Mouse (Mus musculus) gastrocnemius, postnatal 14 days (tissue): ENCODE data around the gene Park7. TPM values are rescaled to one million over a fixed set of nuclear protein-coding genes. Genes with fewer than 3 reads are reported as not detected.
"Not testable (repeated sequence)": the region's sequence is repeated elsewhere in the genome, so short reads cannot be mapped to it uniquely, and the experiment has no call there.

Experiments
- DNase-seq: peaks from one replicate; pipeline ENCODE4 v3.0.0; 2021; ENCODE audit warnings: mixed read lengths
- intact Hi-C: fragments of 180-260 bp; cut with DNase I; formaldehyde crosslinking; loops from one replicate; pipeline ENCODE4 v1.15.1; 2025; ENCODE audit warnings: low total_unique reads
- total RNA-seq, 2 experiments: library from RNA; stranded (reverse); gene quantifications; 2 replicates each; pipeline ENCODE4 v1.2.3; 2021

The Park7 gene
- total RNA-seq, 2 experiments from 2014 or later = 642 to 667 TPM

- intact Hi-C loops = no loop called here
- no peak for DNase-seq
Observed at GRCm38 (mm10) chr4:150888492-150888891, 25.7 kb downstream of the Park7 start.

GRCm38 (mm10) chr4:150887903-150888302 lies 26.3 kb downstream of the Park7 start:
- intact Hi-C loops = no loop called here
- DNase-seq = no peak

DNA sequence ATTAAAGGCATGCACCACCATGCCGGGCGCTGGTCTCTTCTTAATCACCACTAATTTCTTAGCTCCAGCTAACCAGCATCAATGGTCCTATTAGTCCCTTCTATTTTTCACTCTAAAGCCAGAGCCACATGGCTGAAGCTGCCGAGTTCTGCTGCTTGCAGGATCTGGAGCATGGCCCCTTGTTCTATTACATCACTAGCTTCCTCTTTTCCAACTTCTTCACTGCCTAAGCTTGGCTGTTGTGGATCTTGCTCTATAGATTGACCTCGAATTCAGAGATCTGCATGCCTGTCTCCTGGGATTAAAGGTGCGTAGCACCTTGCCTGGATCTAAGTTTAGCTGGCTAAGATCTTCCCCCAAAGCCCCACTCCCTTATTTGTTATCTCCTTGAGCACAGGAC lies 31.6 kb downstream of the Park7 start:
- no peak for DNase-seq
- intact Hi-C loops = no loop called here

DNA sequence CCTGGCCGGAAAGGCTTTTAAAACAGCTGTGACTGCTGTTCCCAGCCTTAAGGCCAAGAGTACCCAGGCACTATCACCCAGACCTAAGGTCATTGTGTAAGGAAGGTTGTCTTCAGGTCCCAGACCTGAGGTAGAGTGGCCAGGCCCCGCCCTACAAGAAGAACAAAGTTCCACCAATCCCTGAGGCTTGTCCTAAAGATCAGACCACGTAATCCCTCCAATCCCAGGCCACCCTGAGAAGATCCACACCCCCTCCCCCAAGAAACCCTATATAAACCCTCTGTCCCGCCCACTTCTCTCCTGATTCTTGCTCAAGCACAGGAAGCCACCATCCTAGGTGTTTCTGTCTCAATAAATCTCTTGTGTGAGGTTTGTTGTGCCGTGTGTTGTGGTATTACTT lies 33.9 kb downstream of the Park7 start:
- no peak for DNase-seq
- intact Hi-C loops = no loop called here

DNA sequence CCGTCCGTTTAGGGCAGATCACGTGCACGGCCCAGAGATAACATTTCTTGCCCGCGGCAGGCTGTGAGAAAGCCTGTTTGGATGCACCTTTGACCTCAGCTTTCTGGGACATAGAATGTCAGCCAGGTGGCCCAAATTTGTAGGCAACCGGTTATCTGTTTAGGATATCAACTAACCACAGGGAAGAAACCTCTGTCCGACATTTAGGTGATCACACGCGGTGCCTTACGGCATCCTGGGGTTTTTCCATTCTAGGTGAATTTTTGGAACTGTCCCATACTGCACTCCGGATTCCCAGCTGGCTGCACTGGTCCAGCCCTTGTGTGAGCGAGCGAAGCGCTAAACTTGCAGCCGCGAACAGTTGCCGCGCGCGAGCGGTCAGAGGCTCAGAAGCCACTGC lies 34.6 kb downstream of the Park7 start:
- DNase-seq = no peak
- intact Hi-C loops = no loop called here

GRCm38 (mm10) chr4:150875393-150875792 lies 38.8 kb downstream of the Park7 start:
- DNase-seq = no peak
- intact Hi-C loops = no loop called here

DNA sequence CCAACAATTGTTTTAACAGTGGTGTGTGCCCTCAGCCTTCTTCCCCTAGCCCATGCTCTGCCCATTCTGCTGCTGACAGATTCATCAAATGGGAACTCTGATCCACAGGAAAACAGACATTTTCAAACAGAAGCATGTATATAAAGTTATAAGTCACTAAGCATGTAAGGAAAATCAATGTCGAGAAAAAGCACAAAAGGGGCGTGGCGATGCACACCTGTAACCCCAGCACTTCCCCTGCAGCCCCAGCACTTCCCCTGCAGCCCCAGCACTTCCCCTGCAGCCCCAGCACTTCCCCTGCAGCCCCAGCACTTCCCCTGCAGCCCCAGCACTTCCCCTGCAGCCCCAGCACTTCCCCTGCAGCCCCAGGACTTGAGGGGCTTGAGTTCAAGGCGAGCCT lies 39.8 kb downstream of the Park7 start:
- DNase-seq, intact Hi-C loops: not testable (repeated sequence)

- DNase-seq = no peak
- intact Hi-C loops = no loop called here
Observed at GRCm38 (mm10) chr4:150872681-150873080, 41.6 kb downstream of the Park7 start.

- peak; percentile 65 for DNase-seq
- intact Hi-C loops = no loop called here
Observed at GRCm38 (mm10) chr4:150872139-150872651, 42.0 kb downstream of the Park7 start.

DNA sequence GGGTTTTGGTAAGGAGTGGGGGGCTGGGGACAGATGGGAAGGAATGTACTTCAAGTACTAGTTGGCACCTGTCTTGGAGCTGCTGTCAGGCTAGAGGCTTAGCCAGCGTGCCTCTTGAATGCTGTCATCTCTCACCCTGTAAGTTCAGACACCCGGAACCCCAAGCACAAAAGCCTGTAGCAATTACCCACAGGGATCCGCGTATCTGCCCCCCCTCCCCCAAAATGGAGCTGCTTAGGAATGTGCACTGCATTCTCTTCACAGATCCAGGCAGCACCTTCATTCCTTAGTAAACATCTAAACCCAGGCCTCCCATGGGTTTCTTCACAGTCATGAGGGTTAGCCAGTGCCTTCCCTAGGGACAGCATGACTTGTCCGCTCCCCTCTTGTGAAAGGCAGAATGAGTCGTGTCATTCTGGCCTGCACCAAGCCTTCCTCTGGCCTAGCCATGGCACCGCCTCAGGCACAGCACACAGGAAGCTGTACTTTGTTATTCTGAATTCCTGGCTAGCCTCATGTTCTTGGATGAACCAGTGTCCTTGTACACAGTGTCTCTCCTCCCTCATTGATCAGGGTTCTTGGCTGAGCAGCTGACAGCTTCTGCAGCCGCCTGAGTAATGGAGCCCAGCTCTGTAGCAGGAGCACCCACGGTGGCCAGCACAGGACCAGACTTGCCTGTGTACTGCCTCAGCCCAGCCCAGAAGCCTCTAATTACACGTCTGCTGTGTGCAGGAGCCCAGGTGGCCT lies 42.7 kb downstream of the Park7 start:
- intact Hi-C loops = no loop called here
- DNase-seq = peak; percentile 57

GRCm38 (mm10) chr4:150870963-150871391 lies 43.3 kb downstream of the Park7 start:
- no peak for DNase-seq
- intact Hi-C loops = no loop called here

DNA sequence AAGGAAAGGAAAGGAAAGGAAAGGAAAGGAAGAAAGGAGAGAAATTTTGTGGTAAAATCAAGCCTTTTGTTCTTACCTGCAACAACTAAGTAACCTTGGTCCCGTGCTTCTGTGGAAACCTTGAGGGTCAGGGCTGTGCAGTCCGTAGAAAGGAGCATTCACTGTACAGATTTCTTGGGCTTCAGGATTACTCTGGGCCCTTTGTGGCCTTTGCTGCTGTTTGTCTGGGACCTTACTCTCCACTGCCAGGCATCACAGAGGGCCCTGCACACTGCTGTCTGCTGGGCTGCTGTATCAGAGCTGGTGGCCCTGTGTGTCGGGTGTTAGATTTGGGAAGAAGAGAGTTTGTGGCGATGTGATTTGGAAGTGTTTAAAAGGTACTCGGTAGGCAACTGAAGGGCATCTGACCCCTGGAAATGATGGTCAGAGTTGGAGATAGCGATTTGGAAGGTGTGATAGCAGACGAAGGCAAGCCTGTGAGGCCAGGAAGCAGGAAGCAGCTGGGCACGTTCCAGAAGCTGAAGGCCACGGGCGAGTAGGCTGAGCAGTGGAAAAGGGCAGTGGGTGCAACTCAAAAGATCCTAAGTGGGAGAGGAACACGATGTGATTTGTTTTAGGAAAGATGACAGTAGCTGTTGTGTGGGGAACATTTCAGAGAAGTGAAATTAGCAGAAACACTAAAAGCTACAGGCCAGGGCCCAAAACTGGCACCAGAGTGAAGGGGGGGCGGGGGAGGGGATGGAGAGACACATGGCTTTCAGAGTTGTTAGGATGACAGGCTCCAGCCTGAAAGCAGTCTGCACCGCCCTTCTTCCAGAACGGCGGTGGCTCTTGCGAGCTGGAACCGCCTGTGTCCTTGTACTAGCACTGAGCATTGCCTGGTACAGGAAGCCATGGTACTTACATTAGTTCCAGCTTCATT lies 44.7 kb downstream of the Park7 start:
- intact Hi-C loops = no loop called here
- DNase-seq = no peak

DNA sequence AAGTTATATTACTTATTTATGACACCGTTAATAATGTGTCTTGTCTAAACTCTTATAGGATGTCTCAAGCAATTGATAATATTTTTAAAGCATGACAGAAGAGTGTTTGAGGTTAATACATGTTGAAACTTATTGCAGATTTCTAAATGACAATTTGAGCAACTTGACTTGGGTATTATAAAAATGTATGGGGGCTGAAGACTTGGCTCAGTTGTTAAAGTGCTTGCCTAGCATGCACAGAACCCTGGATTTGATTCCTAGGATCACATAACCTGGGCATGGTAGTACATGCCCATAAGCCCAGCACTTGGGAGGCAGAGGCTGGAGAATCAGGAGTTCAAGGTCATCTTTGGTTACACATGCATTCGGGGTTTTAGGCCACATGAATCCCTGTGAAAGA lies 45.4 kb downstream of the Park7 start:
- intact Hi-C loops = no loop called here
- DNase-seq = no peak

GRCm38 (mm10) chr4:150868161-150868560 lies 46.1 kb downstream of the Park7 start:
- no peak for DNase-seq
- intact Hi-C loops = no loop called here

GRCm38 (mm10) chr4:150866494-150866893 lies 47.7 kb downstream of the Park7 start:
- intact Hi-C loops = no loop called here
- DNase-seq = no peak

DNA sequence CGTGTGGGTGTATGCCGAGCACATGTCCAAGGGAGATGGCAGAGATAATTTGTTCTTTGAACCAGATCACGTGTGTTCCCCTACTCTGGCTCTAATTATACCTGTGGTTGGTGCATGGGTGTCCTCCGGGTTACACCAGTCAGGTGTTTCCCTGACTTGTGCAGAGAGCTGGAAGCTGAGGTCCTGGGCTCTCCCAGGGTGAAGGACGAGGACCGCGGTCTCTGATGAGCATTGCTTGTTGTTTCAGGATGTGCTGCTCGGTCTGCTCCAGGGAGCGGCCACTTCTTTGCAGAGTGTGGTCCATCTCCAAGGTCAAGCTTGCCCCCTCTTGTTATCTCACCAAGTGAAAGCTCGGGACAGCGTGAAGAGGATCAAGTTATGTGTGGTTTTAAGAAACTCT lies 48.2 kb downstream of the Park7 start:
- no peak for DNase-seq
- intact Hi-C loops = no loop called here

GRCm38 (mm10) chr4:150865371-150865770 lies 48.9 kb downstream of the Park7 start:
- intact Hi-C loops = no loop called here
- no peak for DNase-seq

GRCm38 (mm10) chr4:150862626-150863375 lies 51.4 kb downstream of the Park7 start:
- no peak for DNase-seq
- intact Hi-C loops = no loop called here

GRCm38 (mm10) chr4:150861161-150861560 lies 53.1 kb downstream of the Park7 start:
- intact Hi-C loops = no loop called here
- no peak for DNase-seq

DNA sequence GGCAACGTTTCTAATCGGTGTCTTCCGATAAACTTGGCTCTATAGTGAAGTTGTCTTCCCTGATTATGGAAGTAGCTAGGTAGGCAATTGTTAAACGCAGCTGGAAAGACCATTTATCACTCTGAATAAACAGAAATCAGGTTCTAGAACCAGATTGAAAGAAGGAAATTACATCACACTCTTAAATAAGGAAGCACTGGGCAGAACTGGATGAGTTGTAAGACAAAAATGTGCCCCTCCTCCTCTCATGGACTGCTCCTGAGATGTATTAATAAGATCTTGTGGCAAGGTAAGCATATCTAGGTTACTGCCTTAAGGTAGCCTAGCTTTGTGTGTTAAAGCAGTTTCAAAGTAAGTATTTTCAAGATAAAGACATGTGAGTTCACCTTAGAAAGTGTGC lies 53.7 kb downstream of the Park7 start:
- intact Hi-C loops = no loop called here
- no peak for DNase-seq
